Mouse (Mus musculus) liver, adult (tissue): Measurements from ENCODE around the gene Sumo3.

Source experiments
- GATA4 ChIP-seq: IDR thresholded peaks from 2 replicates; pipeline ENCODE4 v1.6.1; 2014; ENCODE audit warnings: mild to moderate bottlenecking, low read length; ENCODE audit not compliant: insufficient replicate concordance

The Sumo3 gene

GRCm38 (mm10) chr10:77583795-77584422 lies 22.0 kb upstream of the Sumo3 start:
- TF ChIP-seq GATA4, result peak; percentile 77; the same call in 1 of the 2 replicates

- no peak for TF ChIP-seq GATA4
Observed at GRCm38 (mm10) chr10:77586637-77587036, 19.3 kb upstream of the Sumo3 start.

- TF ChIP-seq GATA4, result no peak
Observed at GRCm38 (mm10) chr10:77587091-77587775, 18.7 kb upstream of the Sumo3 start.

GRCm38 (mm10) chr10:77588036-77588435 lies 17.9 kb upstream of the Sumo3 start:
- TF ChIP-seq GATA4, result no peak

- TF ChIP-seq GATA4, result peak; percentile 41; the same call in 1 of the 2 replicates
Observed at GRCm38 (mm10) chr10:77589117-77589516, 16.8 kb upstream of the Sumo3 start.

GRCm38 (mm10) chr10:77589749-77590148 lies 16.1 kb upstream of the Sumo3 start:
- TF ChIP-seq GATA4, result no peak

GRCm38 (mm10) chr10:77590812-77591211 lies 15.1 kb upstream of the Sumo3 start:
- TF ChIP-seq GATA4, result no peak

GRCm38 (mm10) chr10:77591546-77591945 lies 14.4 kb upstream of the Sumo3 start:
- no peak for TF ChIP-seq GATA4

- no peak for TF ChIP-seq GATA4
Observed at GRCm38 (mm10) chr10:77596060-77596459, 9.8 kb upstream of the Sumo3 start.

- TF ChIP-seq GATA4, result no peak
Observed at GRCm38 (mm10) chr10:77603021-77603420, 2.9 kb upstream of the Sumo3 start.

GRCm38 (mm10) chr10:77604111-77604510 lies 1.8 kb upstream of the Sumo3 start:
- no peak for TF ChIP-seq GATA4

- TF ChIP-seq GATA4, result no peak
Observed at GRCm38 (mm10) chr10:77604958-77605357, 939 bp upstream of the Sumo3 start.

- no peak for TF ChIP-seq GATA4
Observed at GRCm38 (mm10) chr10:77605368-77605767, 529 bp upstream of the Sumo3 start.

GRCm38 (mm10) chr10:77606855-77607254 lies 958 bp downstream of the Sumo3 start:
- TF ChIP-seq GATA4, result no peak

GRCm38 (mm10) chr10:77607441-77607840 lies 1.5 kb downstream of the Sumo3 start:
- TF ChIP-seq GATA4, result no peak

- TF ChIP-seq GATA4, result no peak
Observed at GRCm38 (mm10) chr10:77608589-77608988, 2.7 kb downstream of the Sumo3 start.
